Mouse (Mus musculus) megakaryocyte progenitor cell, adult 5-6 weeks (primary cell): ENCODE measurements around the gene Ube2l3. TPM values are rescaled to one million over a fixed set of nuclear protein-coding genes. Genes with fewer than 3 reads are reported as not detected.

Experiments
- ATAC-seq: replicated peaks from 2 replicates; pipeline ENCODE4 v1.8.0; 2016; ENCODE audit warnings: mild to moderate bottlenecking, moderate TSS enrichment, inconsistent platforms; ENCODE audit not compliant: poor library complexity
- total RNA-seq, 2 experiments: library from RNA; stranded (forward) in 1 of 2; stranded (reverse) in 1 of 2; fragments of 157-497, 149-512 nt in 1 of 2; fragments of 200-1000 nt in 1 of 2; gene quantifications; 2 replicates each; pipeline versions ENCODE4 v1.2.3 to v1.2.4; 2015 to 2017

Gene Ube2l3
- total RNA-seq, 2 experiments from 2014 or later: 107 to 312 TPM

DNA sequence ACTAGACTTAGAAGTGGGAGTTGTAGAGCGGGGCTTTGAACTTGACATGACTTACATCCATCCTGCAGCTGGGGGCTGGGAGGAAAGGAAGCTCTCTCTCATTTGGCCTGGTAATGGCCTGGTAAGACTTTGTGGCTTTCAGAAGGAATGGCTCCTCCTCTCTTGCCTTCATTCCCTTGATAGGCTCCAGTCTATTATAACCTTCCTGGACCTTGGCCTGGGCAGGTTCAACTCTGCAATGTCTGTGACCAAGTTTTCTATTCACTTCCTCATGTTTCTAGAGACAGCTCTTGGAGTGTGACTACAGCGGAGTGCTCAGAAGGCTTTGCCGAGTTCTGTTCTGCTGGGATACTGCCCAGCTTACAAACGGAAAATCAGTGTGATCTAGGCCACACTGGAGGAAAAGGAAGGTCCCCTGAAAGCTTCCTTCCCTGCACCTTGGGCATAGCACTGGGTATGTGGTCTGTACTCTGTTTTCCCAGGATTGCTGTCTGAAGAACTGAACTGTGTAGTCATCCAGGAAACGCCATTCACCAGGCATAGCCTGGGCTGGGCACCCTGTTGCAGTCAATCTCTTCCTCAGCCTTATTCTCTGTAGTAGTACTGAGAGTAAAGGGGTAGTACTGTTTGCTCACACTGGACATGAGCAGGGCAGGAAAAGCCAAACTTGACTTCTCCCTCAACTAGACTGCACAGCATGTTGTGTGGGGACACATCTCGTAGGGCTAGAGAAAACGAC is 51.8 kb downstream of the Ube2l3 start:
- ATAC-seq: no peak

DNA sequence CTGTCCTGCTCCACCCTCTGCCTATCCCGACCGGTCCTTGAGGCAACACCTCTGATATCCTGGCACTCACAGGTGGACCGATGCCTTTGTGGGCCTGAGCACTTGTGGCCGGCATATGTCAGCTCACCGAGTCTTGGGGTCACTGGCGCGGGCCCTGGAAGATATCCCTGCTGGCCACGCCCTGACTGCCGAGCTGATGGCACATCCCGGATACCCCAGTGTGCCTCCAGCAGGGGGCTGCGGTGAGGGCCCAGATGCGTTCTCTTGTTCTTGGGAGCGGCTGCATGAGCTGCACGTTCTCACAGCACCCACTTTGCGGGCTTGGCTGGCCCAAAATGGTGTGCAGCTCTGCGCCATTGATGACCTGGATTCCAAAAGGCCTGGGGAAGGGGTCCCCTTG is 54.4 kb downstream of the Ube2l3 start:
- ATAC-seq: peak; percentile 60

DNA sequence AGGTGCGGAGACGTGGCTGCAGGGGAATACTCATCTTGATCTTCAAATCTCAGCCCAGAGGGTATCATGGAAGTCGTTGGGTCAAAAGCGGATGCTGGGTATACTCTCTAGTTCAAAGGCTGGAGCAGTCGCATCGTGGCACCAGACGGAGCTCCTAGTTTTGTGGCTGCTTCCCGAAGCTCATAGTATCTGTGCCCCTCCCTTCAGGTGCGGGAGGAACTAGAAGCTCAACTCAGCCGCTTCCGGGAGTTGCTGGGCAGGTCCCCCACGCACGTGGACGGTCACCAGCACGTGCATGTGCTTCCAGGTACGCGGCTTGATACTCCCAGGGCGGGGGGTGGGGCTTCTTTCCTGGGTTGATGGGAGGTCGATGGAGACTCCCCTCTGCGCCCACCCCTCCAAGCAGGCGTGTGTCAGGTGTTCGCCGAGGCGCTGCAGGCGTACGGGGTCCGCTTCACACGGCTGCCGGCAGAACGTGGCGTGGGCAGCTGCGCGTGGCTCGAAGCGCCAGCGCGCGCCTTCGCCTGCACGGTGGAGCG is 55.0 kb downstream of the Ube2l3 start:
- ATAC-seq: peak; percentile 29; the same call in 1 of the 2 replicates

DNA sequence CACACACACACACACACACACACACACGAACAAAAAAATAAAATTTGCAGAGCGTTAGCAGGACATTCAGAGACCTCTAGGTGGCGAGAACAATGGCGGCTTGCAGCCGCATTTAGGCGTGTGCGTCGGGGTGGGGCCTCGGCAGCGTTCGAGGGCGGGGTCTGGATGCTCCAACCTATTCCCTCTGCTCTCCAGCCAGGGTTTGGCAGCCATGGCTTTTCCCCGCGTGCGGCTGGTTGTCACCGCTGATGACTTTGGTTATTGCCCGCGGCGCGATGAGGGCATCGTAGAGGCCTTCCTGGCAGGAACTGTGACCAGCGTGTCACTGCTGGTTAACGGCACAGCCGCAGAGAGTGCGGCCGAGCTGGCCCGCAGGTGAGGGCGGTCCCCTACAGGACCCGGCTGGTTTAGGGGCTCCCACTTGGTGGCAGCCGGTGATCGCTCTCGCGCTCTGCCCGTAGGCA is 55.6 kb downstream of the Ube2l3 start, which contains the start of gene Ccdc116:
Ccdc116 (minus strand) TSS at position 458 of the 464 bp plus-strand sequence.
- ATAC-seq: peak; percentile 88

DNA sequence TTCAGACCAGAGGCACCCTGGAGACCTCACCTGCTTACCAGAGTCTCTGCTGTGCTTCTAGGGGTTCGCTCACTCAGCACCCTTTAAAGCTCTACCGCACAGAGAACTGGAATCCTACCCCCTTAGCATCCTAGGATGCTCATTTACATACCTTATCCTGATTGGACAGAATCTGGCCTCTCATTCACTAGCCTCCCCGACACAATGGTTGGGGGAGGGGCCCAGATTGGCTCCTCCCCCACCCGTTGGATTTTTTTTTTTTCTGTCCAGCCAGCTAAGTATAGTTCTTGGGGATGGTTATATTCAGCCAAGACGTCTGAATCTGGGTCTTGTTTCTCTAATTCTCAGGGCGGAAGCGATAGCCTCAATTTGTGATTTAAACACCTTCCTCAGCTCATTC is 58.1 kb downstream of the Ube2l3 start, which contains the start of gene Ydjc:
Ydjc (plus strand) TSS at position 283 of the 400 bp plus-strand sequence.
- peak; percentile 56 for ATAC-seq

DNA sequence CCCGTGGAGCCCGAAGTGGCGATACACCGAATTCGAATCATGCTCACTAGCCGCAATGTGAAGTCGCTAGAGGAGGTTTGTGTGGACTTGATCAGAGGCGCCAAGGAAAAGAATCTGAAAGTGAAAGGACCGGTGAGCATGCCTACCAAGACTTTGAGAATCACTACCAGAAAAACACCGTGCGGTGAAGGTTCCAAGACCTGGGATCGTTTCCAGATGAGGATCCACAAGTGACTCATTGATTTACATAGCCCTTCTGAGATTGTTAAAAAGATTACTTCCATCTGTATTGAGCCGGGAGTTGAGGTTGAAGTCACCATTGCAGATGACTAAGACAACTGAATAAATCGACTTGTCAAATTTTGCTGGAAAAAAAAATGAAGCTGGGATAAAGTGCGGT is 65.1 kb downstream of the Ube2l3 start:
- no peak for ATAC-seq

DNA sequence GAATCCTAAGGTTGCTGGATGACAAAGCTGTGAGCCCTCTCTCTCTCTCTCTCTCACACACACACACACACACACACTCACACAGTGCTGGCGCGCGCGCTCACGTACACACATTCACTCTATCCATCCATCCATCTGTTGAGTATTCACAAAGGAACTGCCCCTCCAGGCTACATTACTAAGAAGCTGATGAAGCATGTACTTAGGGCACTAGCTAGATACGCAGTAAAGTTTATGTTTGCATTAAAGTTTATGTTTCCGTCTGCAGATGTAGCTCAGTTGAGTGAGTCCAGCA is 69.6 kb downstream of the Ube2l3 start:
- no peak for ATAC-seq

DNA sequence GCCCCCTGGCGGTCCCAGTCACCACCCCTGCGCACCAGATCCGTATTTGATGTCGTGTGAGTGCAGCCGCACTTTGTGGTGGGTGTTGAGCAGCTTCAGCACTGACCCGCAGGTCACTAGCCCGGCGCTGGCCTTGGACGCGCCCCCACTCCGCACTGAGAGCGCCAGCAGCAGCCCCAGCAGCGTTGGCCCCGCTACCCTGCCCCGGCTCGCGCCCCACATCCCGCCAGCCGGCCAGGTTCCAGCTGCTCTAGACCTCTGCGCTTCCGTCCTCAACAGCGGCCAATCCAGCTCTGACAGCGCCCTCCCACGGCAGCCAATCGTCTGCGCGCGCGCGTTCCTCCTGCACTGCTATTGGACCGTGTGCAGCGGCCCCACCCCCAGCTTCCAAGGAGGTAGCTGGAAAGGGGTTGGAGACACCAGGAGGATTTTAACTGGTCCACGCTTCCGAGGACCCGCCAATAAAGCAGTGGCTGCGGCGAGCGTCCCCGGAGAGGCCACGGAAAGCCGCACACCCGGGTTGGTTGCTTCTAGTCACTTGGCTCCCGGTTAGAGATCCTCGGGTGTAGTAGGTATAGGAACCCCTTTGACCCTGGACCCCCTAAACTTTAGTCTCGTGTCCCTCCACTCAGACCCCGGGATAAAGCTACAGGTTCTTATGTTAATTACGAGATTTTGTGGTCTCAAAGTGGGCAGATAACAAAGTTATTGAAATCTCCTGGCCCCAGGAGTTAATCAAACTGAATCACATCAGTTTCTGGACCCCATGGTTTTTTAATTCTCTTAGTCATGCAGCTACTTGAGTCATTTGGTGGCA is 70.2 kb downstream of the Ube2l3 start, which contains the start of gene Sdf2l1:
Sdf2l1 (minus strand) TSS at position 295 of the 817 bp plus-strand sequence.
- peak; percentile 95 for ATAC-seq

DNA sequence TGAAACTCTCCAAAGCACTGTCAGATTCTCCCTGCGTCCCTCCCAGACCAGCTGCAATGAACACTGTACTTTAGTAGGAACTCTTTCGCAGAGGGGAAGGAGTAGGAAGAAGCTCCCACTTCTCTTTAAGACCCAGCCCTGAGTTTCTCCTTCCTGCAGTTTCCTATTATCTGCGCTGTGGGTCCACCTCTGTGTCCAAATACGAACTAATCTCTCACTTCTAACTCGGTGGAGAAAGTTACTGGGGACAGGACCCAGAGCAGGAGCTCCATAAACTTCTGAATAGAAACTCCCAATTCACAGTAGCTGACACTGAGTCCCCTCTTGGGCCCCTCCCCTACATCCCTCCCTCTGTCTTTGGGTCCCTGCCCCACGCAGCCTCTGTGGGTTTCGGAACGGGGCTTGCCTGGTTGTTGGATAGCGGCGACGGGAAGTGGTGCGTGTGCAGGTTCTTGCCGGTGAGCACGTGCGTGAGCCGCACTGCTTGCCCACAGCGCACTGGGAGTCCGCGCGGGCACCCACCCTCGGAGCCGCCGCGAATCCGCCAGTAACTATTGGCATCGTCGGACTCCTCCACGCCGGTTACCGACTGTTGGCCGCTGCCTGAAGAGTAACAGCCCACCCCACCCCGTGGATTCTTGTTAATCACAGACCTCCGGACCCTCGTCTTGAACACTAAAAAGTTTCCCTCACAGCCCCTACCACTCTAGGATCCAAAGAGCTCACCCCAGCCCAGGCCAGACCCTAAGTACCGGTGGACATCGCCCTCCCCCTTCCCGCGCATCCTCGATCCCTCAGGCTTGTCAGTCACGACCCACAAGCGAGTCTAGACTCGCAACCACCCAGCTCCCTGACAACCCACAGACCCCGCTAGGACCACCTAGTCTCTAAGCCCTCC is 71.0 kb downstream of the Ube2l3 start:
- peak; percentile 29 for ATAC-seq

DNA sequence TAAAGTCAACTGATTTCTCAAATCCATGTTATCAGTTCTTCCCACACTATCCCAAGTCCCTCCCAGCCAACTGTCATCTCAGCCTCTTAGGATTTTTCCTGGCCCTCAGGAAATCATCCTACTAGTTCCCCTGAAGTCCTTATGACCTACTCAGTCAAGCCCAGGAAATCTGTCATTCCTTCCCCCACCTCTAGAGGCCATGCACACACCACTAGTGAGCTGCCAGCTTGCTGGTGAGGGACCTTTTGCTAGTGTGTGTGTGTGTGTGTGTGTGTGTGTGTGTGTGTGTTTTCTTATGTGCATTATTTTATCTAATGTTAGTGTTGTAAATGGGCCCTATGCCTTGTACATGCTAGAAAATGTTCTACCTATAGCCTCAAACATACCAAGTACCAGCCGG is 75.2 kb downstream of the Ube2l3 start:
- ATAC-seq: peak; percentile 45

DNA sequence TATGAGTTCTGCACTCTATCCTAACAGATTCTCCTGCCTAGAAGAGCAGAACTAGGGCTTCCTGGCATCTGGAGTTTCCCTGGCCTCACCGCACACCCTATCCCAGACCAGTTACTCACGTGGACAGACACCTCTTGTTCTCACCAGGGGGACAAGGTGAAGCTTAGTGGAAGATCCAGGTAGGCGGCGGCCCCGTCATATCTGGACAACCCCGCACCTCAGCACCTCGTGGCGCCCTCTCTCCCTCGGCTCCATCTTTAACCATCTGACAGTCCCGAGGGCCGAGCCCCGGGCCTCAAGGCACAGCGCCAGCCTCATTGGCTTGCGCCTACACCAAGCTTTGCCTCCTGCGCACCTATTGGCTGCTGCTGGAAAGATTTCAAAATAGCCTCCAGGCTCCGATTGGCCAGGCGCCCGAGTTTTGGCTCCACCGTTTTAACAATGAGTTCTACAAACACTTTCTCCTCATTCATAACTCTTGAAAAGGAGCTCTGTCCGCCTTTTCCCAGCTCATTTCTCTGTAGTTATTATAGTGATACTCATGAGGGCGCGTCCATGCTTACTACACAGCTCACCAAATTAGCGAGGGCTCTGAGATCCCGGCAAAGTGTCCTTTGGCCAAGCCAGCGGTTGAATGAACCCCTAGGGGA is 77.5 kb downstream of the Ube2l3 start, which contains the start of gene 2610318N02Rik:
2610318N02Rik (minus strand) TSS at position 297 of the 650 bp plus-strand sequence.
- ATAC-seq: peak; percentile 96

DNA sequence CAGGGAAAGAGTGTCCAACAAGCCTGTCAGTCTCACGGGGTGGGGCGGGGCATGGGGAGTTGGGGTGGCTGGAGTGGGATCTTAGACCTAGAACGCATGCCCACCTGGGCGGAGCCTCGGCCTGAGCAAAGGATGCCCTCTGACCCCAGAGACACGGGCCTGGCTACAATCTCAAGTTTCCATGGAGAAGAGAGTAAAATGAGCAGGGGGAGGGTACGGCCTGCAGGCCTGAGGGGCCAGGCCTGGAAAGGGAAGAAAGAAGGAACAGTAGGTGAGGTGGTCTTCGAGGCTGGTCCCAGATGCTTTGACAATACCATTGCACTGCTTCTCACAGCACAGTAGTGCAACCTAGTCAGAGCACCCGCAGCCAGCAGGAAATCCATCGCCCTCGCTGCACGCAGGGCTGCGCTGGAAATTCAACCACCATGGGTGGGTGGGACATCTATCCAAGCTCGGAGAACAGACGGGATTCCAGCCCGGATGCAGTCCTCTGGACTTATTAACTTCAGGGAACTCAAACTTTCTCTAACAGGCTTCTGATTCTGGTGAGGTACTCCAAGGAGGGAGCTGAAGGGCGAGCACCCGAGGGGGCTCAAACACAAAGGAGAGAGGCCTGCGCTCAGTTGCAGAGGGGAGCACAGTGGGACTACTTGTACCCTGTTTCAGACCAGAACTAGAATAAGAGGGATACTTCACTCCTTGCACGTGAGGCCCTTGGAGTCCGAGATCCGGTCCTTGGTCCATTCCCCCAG is 78.2 kb downstream of the Ube2l3 start:
- peak; percentile 19; the same call in 1 of the 2 replicates for ATAC-seq

DNA sequence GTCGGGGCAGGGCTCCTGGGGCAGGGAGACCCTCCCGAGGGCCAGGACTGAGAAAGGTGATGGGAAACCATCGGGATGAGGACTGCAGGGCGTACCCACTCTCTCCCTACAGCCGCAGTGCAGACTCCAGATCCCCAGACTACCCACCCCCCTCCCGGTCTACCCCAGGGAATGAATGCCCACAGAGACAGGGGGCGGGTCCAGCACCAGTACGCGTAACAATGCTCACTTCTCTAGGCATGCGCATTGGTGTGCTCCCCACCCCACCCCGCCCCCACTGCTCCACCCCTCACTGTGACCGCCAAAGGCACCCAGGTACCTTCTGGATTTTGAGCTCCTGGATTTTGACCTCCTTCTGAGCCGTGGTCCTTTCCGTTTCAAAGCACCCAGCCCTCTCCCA is 80.9 kb downstream of the Ube2l3 start:
- ATAC-seq: no peak

DNA sequence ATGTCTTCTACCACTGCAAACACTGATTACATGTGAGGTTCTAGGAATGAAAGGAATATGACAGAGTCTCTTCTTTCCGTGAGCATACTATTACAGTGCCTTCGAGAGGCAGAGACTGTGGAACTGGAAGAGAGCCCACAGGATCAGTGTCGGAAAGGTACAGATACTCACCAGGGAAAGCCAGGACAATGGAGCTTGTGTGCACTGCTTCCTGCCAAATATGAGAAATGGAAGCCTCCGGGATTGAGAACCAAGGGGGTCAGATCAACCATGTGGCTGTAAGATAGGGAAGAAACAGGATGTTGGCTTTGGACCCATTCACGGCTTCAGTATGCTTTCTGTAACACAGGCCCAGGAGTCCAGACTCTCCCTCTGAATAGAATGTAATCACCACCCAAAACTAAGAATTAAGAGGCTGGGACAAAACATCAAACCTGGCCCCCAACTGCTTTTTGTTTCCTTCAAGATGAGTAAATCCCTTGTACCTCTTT is 85.1 kb downstream of the Ube2l3 start:
- ATAC-seq: no peak

DNA sequence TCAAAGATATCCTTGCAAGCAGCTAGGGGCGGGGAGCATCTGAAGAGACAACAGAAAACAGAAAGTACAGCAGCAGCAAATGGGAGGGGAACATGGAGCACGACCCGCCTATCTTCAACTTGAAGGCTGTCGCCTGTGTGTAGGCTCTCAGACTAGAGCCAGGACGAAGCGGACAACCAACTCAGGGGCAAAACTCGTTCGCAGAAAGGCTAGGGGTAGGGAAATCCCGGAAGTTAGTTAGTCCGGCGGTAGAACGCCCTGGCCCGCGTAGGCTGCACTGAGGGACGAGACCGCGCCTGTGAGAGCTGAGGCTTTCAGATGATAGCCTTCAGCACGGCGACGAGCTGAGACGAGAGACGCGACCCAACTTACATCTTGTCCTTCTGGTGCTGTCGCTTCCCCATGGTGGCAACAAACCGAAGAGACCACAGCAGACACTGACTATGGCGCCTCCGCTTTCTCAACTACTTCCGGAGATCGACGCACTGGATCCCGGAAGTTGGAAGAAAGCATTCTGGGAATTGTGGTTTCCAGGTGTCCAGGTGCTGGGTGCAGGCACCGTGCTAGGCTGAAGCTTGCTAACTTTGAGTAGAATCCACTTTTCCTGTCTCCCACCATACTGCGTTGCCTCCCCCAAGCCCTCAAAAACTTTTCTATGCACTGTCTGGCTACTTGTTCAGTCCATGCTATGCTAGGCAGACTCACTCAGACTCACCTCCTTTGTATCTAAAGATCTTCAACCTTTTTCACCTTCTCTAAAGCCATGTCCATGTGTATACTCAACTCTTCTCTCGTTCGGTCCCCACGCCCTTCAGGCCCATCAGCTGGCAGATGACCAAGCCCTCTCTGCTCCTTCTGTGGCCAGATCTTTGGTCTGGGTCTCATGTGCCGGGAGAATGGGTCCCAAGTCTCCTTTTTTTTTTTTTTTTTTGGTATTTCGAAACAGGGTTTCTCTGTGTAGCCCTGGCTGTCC is 91.4 kb downstream of the Ube2l3 start, which contains the start of gene Ppil2:
Ppil2 (minus strand) TSS at position 487 of the 973 bp plus-strand sequence.
- peak; percentile 90 for ATAC-seq

DNA sequence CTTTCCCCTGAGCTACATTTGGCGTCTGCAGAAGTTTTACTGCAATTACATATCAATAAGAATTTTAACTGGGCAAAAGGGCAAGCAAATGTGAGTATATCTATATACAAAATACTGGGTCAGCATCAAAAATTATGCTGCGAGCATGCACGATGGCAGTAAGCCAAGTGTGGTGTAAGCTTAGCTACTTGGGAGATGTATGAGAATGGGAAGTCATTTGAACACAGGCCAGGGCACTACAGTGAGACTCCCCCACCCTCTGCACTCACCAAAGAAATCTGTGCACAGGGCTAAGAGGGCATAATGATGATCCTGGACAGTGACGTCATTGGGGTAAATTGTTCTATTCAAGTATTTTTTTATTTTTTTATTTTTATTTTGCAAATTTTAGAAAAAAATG is 97.8 kb downstream of the Ube2l3 start:
- no peak for ATAC-seq

DNA sequence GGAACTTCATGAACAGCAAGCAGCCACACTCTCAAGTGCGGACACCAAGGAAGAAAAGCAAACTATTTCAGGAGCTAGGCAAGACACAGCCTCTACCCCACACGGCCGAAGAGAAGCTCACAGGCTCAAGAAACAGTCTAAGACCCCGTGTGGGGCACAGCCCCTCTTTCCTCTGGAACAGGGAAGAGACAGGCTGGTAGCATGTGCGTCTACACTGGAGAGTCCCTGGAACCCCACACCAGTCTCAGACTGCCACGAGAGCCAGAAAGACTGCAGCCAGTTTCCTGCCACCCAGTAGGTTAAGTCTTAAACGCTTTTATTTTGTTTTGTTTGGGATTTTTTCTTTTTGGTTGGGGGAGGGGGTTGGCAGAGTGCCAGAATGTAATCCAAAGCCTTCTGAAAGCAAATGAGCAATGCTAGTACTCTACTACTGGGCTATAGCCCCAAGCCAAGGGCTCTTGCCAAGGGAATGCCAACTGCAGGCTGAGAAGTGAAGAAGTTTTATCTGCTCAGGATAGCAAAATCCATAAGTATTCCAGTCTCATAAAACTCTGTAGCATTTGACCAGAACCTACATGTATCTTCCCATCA is 99.7 kb downstream of the Ube2l3 start:
- ATAC-seq: no peak
